Mouse (Mus musculus): Measurements from ENCODE around the gene Atf7.

Atf7 gene

DNA sequence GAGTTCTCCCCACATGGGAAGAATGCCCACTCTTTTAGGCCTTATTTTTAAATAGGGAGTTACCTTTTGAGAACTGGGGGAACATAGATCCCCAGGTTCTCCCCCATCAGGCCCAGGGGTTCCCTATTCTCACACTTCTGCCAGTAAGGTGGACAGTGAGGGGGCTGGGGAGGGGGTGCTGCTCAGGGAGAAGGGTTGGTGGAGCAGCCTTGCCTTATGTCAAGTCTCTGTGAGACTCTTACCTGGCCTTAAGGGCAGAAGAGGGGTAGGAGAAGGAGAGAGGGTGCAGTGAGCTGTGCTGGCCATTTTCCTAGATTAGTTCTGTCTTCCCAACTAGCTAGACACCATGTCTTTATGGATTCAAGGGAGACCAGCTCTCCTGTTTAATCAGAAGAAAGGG lies 112.8 kb downstream of the Atf7 start:
- DNase-seq: no peak

- DNase-seq: no peak
Observed at GRCm38 (mm10) chr15:102512010-102512409, 113.3 kb downstream of the Atf7 start.

DNA sequence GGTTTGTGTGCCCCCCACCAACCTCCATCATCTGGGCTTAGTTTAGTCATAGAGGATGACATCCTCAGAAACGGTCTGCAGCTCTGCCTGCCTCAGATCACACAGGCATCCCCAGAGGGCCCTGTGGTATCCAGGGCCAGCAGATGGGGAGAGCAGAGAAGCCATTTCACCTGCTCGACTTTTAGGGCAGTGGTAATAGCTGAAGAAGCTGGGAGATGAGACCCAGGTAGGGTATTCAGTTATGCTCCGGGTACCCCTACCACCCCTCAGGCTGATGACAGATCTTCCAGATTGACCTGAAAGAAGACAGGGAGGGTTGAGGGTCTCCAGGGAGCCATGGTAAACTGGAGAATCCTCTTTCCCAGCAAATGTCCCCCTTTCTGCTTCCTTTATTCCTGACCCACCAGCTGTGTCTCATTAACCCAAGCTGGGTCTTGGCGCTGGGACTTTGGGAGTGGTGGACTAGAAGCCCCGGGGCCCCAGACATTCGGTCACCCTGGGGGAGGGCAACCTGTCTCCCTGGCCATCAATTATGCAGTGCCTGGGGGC lies 113.9 kb downstream of the Atf7 start:
- no peak for DNase-seq

- DNase-seq: peak; percentile 75
Observed at GRCm38 (mm10) chr15:102510590-102511284, 114.5 kb downstream of the Atf7 start.

GRCm38 (mm10) chr15:102510110-102510509 lies 115.2 kb downstream of the Atf7 start:
- no peak for DNase-seq

DNA sequence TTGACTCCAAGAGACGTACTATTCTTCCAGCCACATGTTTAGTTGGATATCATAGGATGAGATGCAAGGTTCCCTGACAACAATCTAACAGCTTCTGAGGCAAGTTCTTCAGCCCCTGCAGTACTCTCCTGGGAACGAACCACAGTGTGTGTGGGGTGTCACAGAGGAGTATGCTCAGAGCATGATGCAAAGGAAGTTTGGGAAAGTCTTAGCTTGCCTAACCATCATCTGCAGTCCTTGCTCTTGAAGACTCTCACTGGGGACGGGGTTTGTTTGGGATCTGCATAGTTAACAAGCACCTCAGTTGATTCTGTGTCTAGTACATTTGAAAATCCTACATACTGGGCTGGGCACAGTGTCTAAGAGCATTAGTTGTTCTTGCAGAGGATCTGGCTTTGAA lies 116.9 kb downstream of the Atf7 start:
- DNase-seq: no peak

- no peak for DNase-seq
Observed at GRCm38 (mm10) chr15:102507561-102507960, 117.7 kb downstream of the Atf7 start.

DNA sequence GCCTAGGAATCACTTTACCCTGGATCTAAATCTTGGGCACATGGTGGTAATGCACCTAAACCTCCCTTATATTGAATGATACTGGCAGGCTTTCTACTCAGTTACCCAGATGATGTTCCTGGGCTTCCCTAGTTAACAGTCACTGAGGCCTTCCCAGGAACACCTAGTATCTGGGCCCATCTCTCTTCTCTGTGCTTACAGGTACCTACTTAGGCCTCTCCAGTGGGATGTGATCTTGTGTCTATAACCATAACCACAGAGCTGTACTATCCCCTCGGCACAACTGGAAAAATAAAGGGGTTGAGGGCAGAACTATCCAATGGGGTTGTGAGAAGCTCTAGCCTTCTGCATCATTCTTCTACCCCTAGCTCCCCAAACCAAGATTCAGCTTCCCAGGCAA lies 118.4 kb downstream of the Atf7 start:
- no peak for DNase-seq

- no peak for DNase-seq
Observed at GRCm38 (mm10) chr15:102506464-102506830, 118.8 kb downstream of the Atf7 start.

GRCm38 (mm10) chr15:102505770-102506463 lies 119.3 kb downstream of the Atf7 start:
- DNase-seq: no peak

DNA sequence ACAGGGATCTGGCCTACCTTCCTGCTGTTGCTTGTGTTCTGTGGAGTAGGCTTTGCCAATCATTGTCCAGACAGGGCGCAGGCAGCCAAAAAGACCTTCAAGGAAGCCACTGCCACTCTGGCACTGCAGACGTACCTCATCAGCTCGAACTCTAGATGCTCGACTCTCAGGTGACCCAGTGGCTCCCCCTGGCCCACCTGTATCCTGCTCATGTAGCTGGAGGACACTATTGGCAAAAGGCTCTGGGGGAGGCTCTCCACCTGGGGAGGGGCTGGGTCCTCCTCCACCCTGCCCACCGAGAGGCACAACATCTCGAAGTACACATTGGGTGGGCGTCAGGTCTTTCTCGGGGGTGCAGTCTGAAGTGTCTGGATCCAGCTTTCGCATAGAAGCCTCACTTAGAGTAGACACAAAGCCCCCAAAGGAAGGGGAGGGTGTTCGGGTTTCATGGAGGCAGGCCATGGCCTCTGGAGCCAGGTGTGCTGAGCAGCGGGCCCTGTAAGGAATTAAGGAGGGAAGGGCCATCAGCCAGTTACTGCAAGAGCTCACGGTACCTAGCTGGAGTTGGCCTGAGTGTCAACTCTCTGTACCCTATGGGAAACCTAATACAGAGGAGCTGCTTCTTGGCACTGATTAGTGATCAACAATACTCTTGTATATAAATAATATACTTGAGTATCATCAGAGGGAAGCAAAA lies 120.0 kb downstream of the Atf7 start:
- no peak for DNase-seq

GRCm38 (mm10) chr15:102503924-102504782 lies 121.1 kb downstream of the Atf7 start:
- no peak for DNase-seq

DNA sequence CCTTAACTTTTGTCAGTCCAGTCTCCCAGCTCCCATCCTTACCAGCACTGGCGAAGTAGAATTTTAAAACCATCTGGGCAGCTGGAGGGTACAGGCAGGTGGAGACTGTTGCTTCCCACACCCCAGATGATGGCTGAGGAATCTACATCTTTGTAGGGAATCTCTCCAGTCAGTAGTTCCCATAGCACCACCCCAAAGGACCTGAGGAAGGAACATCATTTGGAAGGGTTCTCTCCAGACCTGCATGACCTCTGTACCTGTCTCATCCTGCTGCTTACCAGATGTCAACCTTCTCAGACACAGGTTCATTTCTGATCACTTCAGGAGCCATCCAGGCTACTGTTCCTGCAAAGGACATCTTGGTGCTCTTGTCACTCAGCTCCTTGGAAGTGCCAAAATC lies 121.8 kb downstream of the Atf7 start, which contains the start of gene Gm10337:
Gene Gm10337 (plus strand): TSS at position 276 of the 400 bp plus-strand sequence.
- no peak for DNase-seq

DNA sequence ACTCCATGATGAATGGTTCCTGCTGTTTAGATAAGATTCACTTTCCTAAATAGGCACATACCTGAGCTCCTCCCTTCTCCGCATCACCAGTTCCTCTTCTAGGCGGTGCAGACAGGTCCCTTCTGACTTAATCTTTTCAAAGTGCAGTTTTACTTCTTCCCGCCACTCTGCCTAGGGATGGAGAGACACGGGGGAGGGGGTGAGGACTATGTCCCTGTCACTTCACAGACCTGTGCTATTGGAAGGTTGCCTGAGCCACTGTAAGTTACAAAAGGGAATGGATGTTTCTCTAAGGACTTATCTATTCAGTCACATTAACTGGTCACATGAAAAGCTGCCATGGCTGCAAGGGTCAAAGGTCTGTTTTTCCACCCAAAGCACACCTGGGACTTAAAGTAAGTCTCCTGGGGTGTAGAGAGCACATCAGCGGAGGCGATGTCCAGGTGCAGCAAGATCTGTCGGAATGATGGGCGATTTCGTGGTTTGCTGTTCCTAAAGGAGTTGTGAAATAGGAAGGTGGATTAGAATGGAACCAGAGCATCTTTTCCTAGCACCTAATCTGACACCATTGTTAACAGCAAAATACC lies 122.9 kb downstream of the Atf7 start:
- DNase-seq: no peak

DNA sequence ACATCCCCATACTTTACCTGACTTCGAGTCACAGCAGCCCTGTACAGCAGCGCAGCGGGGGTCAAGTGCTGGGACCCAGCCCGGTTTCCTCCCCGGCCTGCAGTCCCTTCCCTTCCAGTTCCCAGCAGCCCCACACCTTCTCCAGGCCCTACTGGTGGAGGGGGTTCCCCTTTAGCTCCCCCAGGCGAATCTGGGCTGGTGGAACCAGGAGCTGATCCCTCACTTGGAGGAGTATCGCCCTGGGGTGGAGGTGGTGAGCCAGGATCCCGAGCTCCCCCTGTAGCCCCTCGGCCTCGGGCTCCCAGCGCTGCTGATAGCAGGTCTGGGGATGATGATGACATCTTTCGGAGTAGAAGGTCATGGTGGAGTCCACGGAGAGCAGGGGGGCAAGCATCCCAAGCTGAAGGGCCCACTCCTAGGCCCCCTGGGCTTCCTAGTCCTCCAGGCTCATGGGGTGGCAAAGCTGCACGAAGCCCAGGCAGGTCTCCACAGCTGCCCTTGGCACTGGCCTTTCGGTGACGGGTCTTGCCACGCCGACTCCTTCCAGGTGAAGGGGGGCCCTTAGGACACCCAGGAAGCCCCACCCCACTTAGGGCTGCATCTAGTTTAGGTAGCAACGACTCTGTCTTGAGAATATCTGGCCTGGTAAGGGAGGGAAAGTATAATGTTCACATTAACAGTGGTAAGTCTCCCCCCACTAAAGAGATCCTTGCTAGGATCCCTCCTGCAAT lies 124.0 kb downstream of the Atf7 start:
- DNase-seq: no peak

DNA sequence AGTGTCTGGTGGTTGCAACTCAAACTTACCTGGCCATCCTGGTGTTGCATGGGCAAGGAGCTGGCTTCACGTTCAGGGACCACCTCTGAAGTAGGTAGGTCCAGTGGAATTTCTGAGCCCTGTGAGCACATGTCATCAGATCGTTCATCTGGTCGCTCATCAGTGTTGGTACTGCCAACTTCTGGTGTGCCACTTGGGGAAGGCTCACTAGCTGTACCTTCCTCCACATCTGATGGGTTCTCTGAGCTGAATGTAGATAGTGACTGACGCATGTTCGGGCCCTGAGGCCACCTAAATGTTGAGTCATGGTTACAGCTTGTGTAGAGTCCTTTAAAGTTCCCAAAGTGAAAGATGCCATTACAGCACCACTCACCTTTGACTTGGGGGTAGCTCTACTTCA lies 124.8 kb downstream of the Atf7 start:
- DNase-seq: no peak

- no peak for DNase-seq
Observed at GRCm38 (mm10) chr15:102499851-102500250, 125.4 kb downstream of the Atf7 start.

GRCm38 (mm10) chr15:102499370-102499769 lies 125.9 kb downstream of the Atf7 start:
- no peak for DNase-seq

- DNase-seq: no peak
Observed at GRCm38 (mm10) chr15:102498322-102498721, 126.9 kb downstream of the Atf7 start.

DNA sequence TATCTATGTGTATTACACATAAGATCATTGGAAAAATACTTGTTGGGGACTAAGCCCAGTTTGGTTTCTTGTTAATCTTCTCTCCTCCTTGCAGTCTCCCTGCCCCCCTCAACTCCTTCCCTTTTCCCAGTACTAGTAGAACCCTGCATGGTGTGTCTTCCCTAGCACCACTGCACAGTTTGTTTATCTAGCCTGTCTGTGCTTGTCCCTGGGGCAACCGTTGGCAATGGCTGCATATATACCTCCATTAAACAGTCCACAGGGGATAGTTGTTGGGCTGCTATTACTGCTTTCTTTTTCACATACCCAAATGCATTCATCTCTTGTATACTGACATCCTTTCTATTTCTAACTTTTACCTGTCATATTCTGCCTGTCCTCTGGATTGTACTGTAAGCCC lies 137.6 kb downstream of the Atf7 start:
- DNase-seq: no peak

DNA sequence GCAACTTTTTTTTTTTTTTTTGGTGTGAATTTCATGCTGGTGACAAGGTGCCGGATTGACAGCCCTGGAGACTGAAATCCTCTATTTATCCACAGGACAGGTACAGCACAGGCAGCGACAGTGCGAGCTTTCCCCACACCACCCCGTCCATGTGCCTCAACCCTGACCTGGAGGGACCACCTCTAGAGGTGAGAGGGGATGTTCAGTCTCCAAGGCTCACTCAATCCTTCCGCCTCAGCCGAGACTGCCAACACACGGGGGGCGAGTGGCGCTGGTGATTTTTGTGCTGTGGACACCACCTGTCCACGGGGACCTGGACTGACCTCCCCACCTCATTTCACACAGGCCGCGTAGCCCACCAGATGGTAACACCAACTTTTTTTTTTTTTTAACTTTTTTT lies 139.4 kb downstream of the Atf7 start:
- no peak for DNase-seq

GRCm38 (mm10) chr15:102483136-102483535 lies 142.1 kb downstream of the Atf7 start:
- DNase-seq: no peak

Measured in thymus, postnatal 25 days (tissue).